Mouse (Mus musculus): ENCODE results near the gene Klhl40. TPM values are rescaled to one million over a fixed set of nuclear protein-coding genes. Genes with fewer than 3 reads are reported as not detected.

The Klhl40 gene
- polyA plus RNA-seq, 1 experiment from 2014 or later = 0.81 TPM

- Histone ChIP-seq H3K9ac (replicated peaks; ENCODE audit: low read length) (no peak overlapping the region), H3K4me3 (ENCODE audit: low read depth, low read length) (no peak overlapping the region), H3K4me1 (ENCODE audit: control insufficient read depth, insufficient read depth, low read length) (no peaks in the 10 kb centered on the region), H3K4me2 (ENCODE audit: low read depth, low read length) (no peak overlapping the region), H3K36me3 (replicated peaks; ENCODE audit: control insufficient read depth, insufficient read depth, low read depth, low read length) (no peaks in the 10 kb centered on the region), H3K9me3 (replicated peaks; ENCODE audit: control insufficient read depth, low read length) (no peaks in the 10 kb centered on the region), H3K27ac (replicated peaks; ENCODE audit: low read depth, low read length) (no peak overlapping the region), H3K27me3 (ENCODE audit: control insufficient read depth, insufficient read depth, low read length) (no peaks in the 10 kb centered on the region)
- ATAC-seq (replicated peaks; ENCODE audit: insufficient number of reproducible peaks, low FRiP score, low TSS enrichment, low read depth) (no peak), DNase-seq (ENCODE audit: low spot score) (no peak)
- WGBS = 85% methylated on average over 6 of the region's 6 CpGs
These were observed 45.2 kb downstream of the Klhl40 start for GRCm38 (mm10) chr9:121822585-121822991.

GRCm38 (mm10) chr9:121823051-121823450 lies 45.6 kb downstream of the Klhl40 start:
- DNase-seq (ENCODE audit: low spot score) (no peak), ATAC-seq (replicated peaks; ENCODE audit: insufficient number of reproducible peaks, low FRiP score, low TSS enrichment, low read depth) (no peak)
- WGBS = 100% methylated on average over 1 of the region's 1 CpGs
- no peak overlapping the region for H3K4me3 ChIP-seq (ENCODE audit: low read depth, low read length)
- H3K4me1 ChIP-seq (ENCODE audit: control insufficient read depth, insufficient read depth, low read length) = no peaks in the 10 kb centered on the region
- no peaks in the 10 kb centered on the region for H3K9me3 ChIP-seq (replicated peaks; ENCODE audit: control insufficient read depth, low read length)
- no peaks in the 10 kb centered on the region for H3K36me3 ChIP-seq (replicated peaks; ENCODE audit: control insufficient read depth, insufficient read depth, low read depth, low read length)
- H3K9ac ChIP-seq (replicated peaks; ENCODE audit: low read length) = no peak overlapping the region
- no peak overlapping the region for H3K4me2 ChIP-seq (ENCODE audit: low read depth, low read length)
- H3K27ac ChIP-seq (replicated peaks; ENCODE audit: low read depth, low read length) = no peak overlapping the region
- no peaks in the 10 kb centered on the region for H3K27me3 ChIP-seq (ENCODE audit: control insufficient read depth, insufficient read depth, low read length)

- WGBS = 87% methylated on average over 7 of the region's 7 CpGs
- Histone ChIP-seq H3K9me3 (replicated peaks; ENCODE audit: control insufficient read depth, low read length) (no peaks in the 10 kb centered on the region), H3K9ac (replicated peaks; ENCODE audit: low read length) (no peak overlapping the region), H3K4me3 (ENCODE audit: low read depth, low read length) (no peak overlapping the region), H3K27ac (replicated peaks; ENCODE audit: low read depth, low read length) (no peak overlapping the region), H3K36me3 (replicated peaks; ENCODE audit: control insufficient read depth, insufficient read depth, low read depth, low read length) (no peaks in the 10 kb centered on the region), H3K27me3 (ENCODE audit: control insufficient read depth, insufficient read depth, low read length) (no peaks in the 10 kb centered on the region), H3K4me2 (ENCODE audit: low read depth, low read length) (no peak overlapping the region), H3K4me1 (ENCODE audit: control insufficient read depth, insufficient read depth, low read length) (no peaks in the 10 kb centered on the region)
- DNase-seq (ENCODE audit: low spot score) = no peak
- no peak for ATAC-seq (replicated peaks; ENCODE audit: insufficient number of reproducible peaks, low FRiP score, low TSS enrichment, low read depth)
These were observed 46.6 kb downstream of the Klhl40 start for GRCm38 (mm10) chr9:121823991-121824390.

- Histone ChIP-seq H3K4me2 (ENCODE audit: low read depth, low read length) (no peak overlapping the region), H3K36me3 (replicated peaks; ENCODE audit: control insufficient read depth, insufficient read depth, low read depth, low read length) (no peaks in the 10 kb centered on the region), H3K27ac (replicated peaks; ENCODE audit: low read depth, low read length) (no peak overlapping the region), H3K4me3 (ENCODE audit: low read depth, low read length) (no peak overlapping the region), H3K4me1 (ENCODE audit: control insufficient read depth, insufficient read depth, low read length) (no peaks in the 10 kb centered on the region), H3K9ac (replicated peaks; ENCODE audit: low read length) (no peak overlapping the region), H3K27me3 (ENCODE audit: control insufficient read depth, insufficient read depth, low read length) (no peaks in the 10 kb centered on the region), H3K9me3 (replicated peaks; ENCODE audit: control insufficient read depth, low read length) (no peaks in the 10 kb centered on the region)
- WGBS = 89% methylated on average over 3 of the region's 3 CpGs
- ATAC-seq (replicated peaks; ENCODE audit: insufficient number of reproducible peaks, low FRiP score, low TSS enrichment, low read depth) (no peak), DNase-seq (ENCODE audit: low spot score) (no peak)
These were observed 48.9 kb downstream of the Klhl40 start for GRCm38 (mm10) chr9:121826356-121826755.

- Histone ChIP-seq H3K9ac (replicated peaks; ENCODE audit: low read length) (no peak overlapping the region), H3K4me1 (ENCODE audit: control insufficient read depth, insufficient read depth, low read length) (no peaks in the 10 kb centered on the region), H3K9me3 (replicated peaks; ENCODE audit: control insufficient read depth, low read length) (no peaks in the 10 kb centered on the region), H3K4me3 (ENCODE audit: low read depth, low read length) (no peak overlapping the region), H3K4me2 (ENCODE audit: low read depth, low read length) (no peak overlapping the region), H3K27ac (replicated peaks; ENCODE audit: low read depth, low read length) (no peak overlapping the region), H3K27me3 (ENCODE audit: control insufficient read depth, insufficient read depth, low read length) (no peaks in the 10 kb centered on the region), H3K36me3 (replicated peaks; ENCODE audit: control insufficient read depth, insufficient read depth, low read depth, low read length) (no peaks in the 10 kb centered on the region)
- 83% methylated on average over 6 of the region's 6 CpGs for WGBS
- DNase-seq (ENCODE audit: low spot score) (no peak), ATAC-seq (replicated peaks; ENCODE audit: insufficient number of reproducible peaks, low FRiP score, low TSS enrichment, low read depth) (no peak)
These were observed 50.9 kb downstream of the Klhl40 start for GRCm38 (mm10) chr9:121828314-121828713.

- Histone ChIP-seq H3K4me1 (ENCODE audit: control insufficient read depth, insufficient read depth, low read length) (no peaks in the 10 kb centered on the region), H3K36me3 (replicated peaks; ENCODE audit: control insufficient read depth, insufficient read depth, low read depth, low read length) (no peaks in the 10 kb centered on the region), H3K9ac (replicated peaks; ENCODE audit: low read length) (no peak overlapping the region), H3K27me3 (ENCODE audit: control insufficient read depth, insufficient read depth, low read length) (no peaks in the 10 kb centered on the region), H3K9me3 (replicated peaks; ENCODE audit: control insufficient read depth, low read length) (no peaks in the 10 kb centered on the region), H3K27ac (replicated peaks; ENCODE audit: low read depth, low read length) (no peak overlapping the region), H3K4me2 (ENCODE audit: low read depth, low read length) (no peak overlapping the region), H3K4me3 (ENCODE audit: low read depth, low read length) (no peak overlapping the region)
- DNase-seq (ENCODE audit: low spot score) (no peak), ATAC-seq (replicated peaks; ENCODE audit: insufficient number of reproducible peaks, low FRiP score, low TSS enrichment, low read depth) (no peak)
- 69% methylated on average over 7 of the region's 7 CpGs for WGBS
These were observed 52.0 kb downstream of the Klhl40 start for GRCm38 (mm10) chr9:121829270-121829992.

- H3K27ac ChIP-seq (replicated peaks; ENCODE audit: low read depth, low read length) = no peak overlapping the region
- H3K36me3 ChIP-seq (replicated peaks; ENCODE audit: control insufficient read depth, insufficient read depth, low read depth, low read length) = no peaks in the 10 kb centered on the region
- no peak overlapping the region for H3K4me2 ChIP-seq (ENCODE audit: low read depth, low read length)
- no peaks in the 10 kb centered on the region for H3K4me1 ChIP-seq (ENCODE audit: control insufficient read depth, insufficient read depth, low read length)
- no peaks in the 10 kb centered on the region for H3K9me3 ChIP-seq (replicated peaks; ENCODE audit: control insufficient read depth, low read length)
- WGBS = 68% methylated on average over 6 of the region's 6 CpGs
- no peaks in the 10 kb centered on the region for H3K27me3 ChIP-seq (ENCODE audit: control insufficient read depth, insufficient read depth, low read length)
- H3K9ac ChIP-seq (replicated peaks; ENCODE audit: low read length) = no peak overlapping the region
- ATAC-seq (replicated peaks; ENCODE audit: insufficient number of reproducible peaks, low FRiP score, low TSS enrichment, low read depth) = peak; percentile 42; the same call in 1 of the 2 replicates
- H3K4me3 ChIP-seq (ENCODE audit: low read depth, low read length) = no peak overlapping the region
- peak; percentile 40 for DNase-seq (ENCODE audit: low spot score)
These were observed 53.0 kb downstream of the Klhl40 start for GRCm38 (mm10) chr9:121830243-121830955.

GRCm38 (mm10) chr9:121830956-121831293 lies 53.5 kb downstream of the Klhl40 start:
- Histone ChIP-seq H3K36me3 (replicated peaks; ENCODE audit: control insufficient read depth, insufficient read depth, low read depth, low read length) (no peaks in the 10 kb centered on the region), H3K27ac (replicated peaks; ENCODE audit: low read depth, low read length) (no peak overlapping the region), H3K4me3 (ENCODE audit: low read depth, low read length) (no peak overlapping the region), H3K9me3 (replicated peaks; ENCODE audit: control insufficient read depth, low read length) (no peaks in the 10 kb centered on the region), H3K9ac (replicated peaks; ENCODE audit: low read length) (no peak overlapping the region), H3K27me3 (ENCODE audit: control insufficient read depth, insufficient read depth, low read length) (no peaks in the 10 kb centered on the region), H3K4me1 (ENCODE audit: control insufficient read depth, insufficient read depth, low read length) (no peaks in the 10 kb centered on the region), H3K4me2 (ENCODE audit: low read depth, low read length) (no peak overlapping the region)
- peak; percentile 91 for DNase-seq (ENCODE audit: low spot score)
- no peak for ATAC-seq (replicated peaks; ENCODE audit: insufficient number of reproducible peaks, low FRiP score, low TSS enrichment, low read depth)
- 21% methylated on average over 6 of the region's 6 CpGs for WGBS
